Mouse (Mus musculus): Measurements from ENCODE around the gene Ccdc103. TPM values are rescaled to one million over a fixed set of nuclear protein-coding genes. Genes with fewer than 3 reads are reported as not detected.

Ccdc103 gene
- polyA plus RNA-seq, 1 experiment from 2014 or later, result 2.4 TPM

DNA sequence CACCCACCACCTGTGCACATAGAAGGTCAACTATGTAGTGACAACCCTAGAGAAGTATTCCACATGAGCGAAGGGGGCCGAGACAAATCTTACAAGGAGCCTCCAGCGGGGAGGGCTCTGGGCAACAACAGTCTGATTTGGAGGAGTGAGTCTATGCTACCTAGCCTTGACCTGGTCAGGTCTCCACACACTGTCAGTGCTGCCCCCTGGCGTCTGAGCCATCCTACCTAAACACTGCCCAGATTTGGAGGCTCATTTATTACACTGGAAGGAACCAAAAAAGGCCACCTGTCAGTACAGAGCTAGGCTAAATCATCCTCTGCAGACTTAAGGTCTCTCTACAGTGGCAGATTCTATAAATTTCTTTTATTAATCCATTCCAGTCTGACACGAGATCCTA, 29.1 kb upstream of the Ccdc103 start:
- H3K4me2 ChIP-seq (ENCODE audit: low read depth, low read length), result no peak overlapping the region
- ATAC-seq (ENCODE audit: low read depth), result no peak
- WGBS, result 79% methylated on average over 5 of the region's 5 CpGs

GRCm38 (mm10) chr11:102853760-102854159, 27.2 kb upstream of the Ccdc103 start:
- Histone ChIP-seq H3K4me2 (ENCODE audit: low read depth, low read length) (no peak overlapping the region), H3K27ac (ENCODE audit: low read depth, low read length) (no peak overlapping the region), H3K9me3 (ENCODE audit: control insufficient read depth, low read length) (no peaks in the 10 kb centered on the region), H3K4me1 (ENCODE audit: control insufficient read depth, insufficient read depth, low read length) (no peaks in the 10 kb centered on the region), H3K36me3 (ENCODE audit: control insufficient read depth, insufficient read depth, low read length) (peaks cover 48% of the 10 kb centered on the region), H3K9ac (replicated peaks; ENCODE audit: low read depth, low read length) (no peak overlapping the region), H3K4me3 (ENCODE audit: low read depth, low read length) (no peak overlapping the region), H3K27me3 (ENCODE audit: control insufficient read depth, insufficient read depth, low read length) (no peaks in the 10 kb centered on the region)
- ATAC-seq (ENCODE audit: low read depth), result no peak

More for the DNA sequence above, 29.1 kb upstream of the Ccdc103 start:
- peaks cover 56% of the 10 kb centered on the region for H3K36me3 ChIP-seq (ENCODE audit: control insufficient read depth, insufficient read depth, low read length)
- H3K9ac ChIP-seq (replicated peaks; ENCODE audit: low read depth, low read length), result no peak overlapping the region
- no peak overlapping the region for H3K4me3 ChIP-seq (ENCODE audit: low read depth, low read length)
- no peak overlapping the region for H3K27ac ChIP-seq (ENCODE audit: low read depth, low read length)
- H3K27me3 ChIP-seq (ENCODE audit: control insufficient read depth, insufficient read depth, low read length), result no peaks in the 10 kb centered on the region
- H3K4me1 ChIP-seq (ENCODE audit: control insufficient read depth, insufficient read depth, low read length), result no peaks in the 10 kb centered on the region
- no peaks in the 10 kb centered on the region for H3K9me3 ChIP-seq (ENCODE audit: control insufficient read depth, low read length)

- no peaks in the 10 kb centered on the region for H3K27me3 ChIP-seq (ENCODE audit: control insufficient read depth, insufficient read depth, low read length)
- 91% methylated on average over 6 of the region's 6 CpGs for WGBS
- no peak overlapping the region for H3K4me3 ChIP-seq (ENCODE audit: low read depth, low read length)
- no peak overlapping the region for H3K9ac ChIP-seq (replicated peaks; ENCODE audit: low read depth, low read length)
- no peak for ATAC-seq (ENCODE audit: low read depth)
- H3K4me2 ChIP-seq (ENCODE audit: low read depth, low read length), result no peak overlapping the region
- H3K36me3 ChIP-seq (ENCODE audit: control insufficient read depth, insufficient read depth, low read length), result peaks cover 40% of the 10 kb centered on the region
- no peak overlapping the region for H3K27ac ChIP-seq (ENCODE audit: low read depth, low read length)
- H3K4me1 ChIP-seq (ENCODE audit: control insufficient read depth, insufficient read depth, low read length), result no peaks in the 10 kb centered on the region
- H3K9me3 ChIP-seq (ENCODE audit: control insufficient read depth, low read length), result no peaks in the 10 kb centered on the region
These were observed 25.1 kb upstream of the Ccdc103 start for GRCm38 (mm10) chr11:102855941-102856340.

DNA sequence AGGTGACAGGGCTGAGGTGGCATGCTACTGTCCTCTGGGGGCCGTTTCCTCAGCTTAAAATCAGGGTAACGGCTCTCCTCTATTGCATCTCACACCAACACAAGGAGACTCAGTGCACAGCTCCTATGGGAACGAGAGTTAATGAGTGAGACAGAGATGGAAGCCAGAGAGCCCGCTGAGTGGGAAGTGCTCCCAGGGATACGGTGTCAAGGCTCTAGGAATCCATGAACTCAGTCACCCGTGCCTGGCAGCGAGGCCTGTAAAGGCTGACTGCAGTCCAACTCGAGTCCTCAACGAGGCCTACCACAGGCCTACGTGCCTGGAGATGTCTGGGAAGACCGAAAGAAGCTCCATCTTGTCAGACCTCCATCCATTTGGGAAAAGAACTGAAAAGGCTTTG, 22.1 kb upstream of the Ccdc103 start:
- no peak overlapping the region for H3K9ac ChIP-seq (replicated peaks; ENCODE audit: low read depth, low read length)
- H3K27me3 ChIP-seq (ENCODE audit: control insufficient read depth, insufficient read depth, low read length), result no peaks in the 10 kb centered on the region
- no peak overlapping the region for H3K27ac ChIP-seq (ENCODE audit: low read depth, low read length)
- no peak overlapping the region for H3K4me3 ChIP-seq (ENCODE audit: low read depth, low read length)
- WGBS, result 82% methylated on average over 11 of the region's 11 CpGs
- H3K36me3 ChIP-seq (ENCODE audit: control insufficient read depth, insufficient read depth, low read length), result peaks cover 45% of the 10 kb centered on the region
- no peak overlapping the region for H3K4me2 ChIP-seq (ENCODE audit: low read depth, low read length)
- H3K9me3 ChIP-seq (ENCODE audit: control insufficient read depth, low read length), result no peaks in the 10 kb centered on the region
- no peak for ATAC-seq (ENCODE audit: low read depth)
- H3K4me1 ChIP-seq (ENCODE audit: control insufficient read depth, insufficient read depth, low read length), result no peaks in the 10 kb centered on the region

DNA sequence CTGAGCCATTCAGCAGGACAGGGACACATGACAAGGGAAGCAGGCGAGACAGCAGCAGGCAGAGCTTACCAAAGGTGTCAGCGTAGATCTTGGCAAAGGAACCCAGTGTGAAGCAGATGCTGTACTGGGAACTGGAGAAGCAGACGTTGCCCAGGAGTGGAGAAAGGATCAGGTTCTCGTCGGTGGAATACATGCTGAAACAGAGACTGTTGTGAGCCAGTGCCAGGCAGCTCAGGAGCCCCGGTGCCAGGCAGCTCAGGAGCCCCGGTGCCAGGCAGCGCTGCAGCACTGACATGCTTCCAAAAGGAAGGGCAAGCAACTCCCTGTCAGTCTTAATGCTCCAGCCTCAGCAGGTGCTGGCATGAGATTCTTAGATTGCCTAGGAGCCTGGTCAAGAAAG, 21.1 kb upstream of the Ccdc103 start:
- no peak overlapping the region for H3K27ac ChIP-seq (ENCODE audit: low read depth, low read length)
- 94% methylated on average over 8 of the region's 8 CpGs for WGBS
- H3K4me3 ChIP-seq (ENCODE audit: low read depth, low read length), result no peak overlapping the region
- H3K9ac ChIP-seq (replicated peaks; ENCODE audit: low read depth, low read length), result no peak overlapping the region
- H3K27me3 ChIP-seq (ENCODE audit: control insufficient read depth, insufficient read depth, low read length), result no peaks in the 10 kb centered on the region
- ATAC-seq (ENCODE audit: low read depth), result no peak
- no peak overlapping the region for H3K4me2 ChIP-seq (ENCODE audit: low read depth, low read length)
- H3K9me3 ChIP-seq (ENCODE audit: control insufficient read depth, low read length), result no peaks in the 10 kb centered on the region
- peaks cover 47% of the 10 kb centered on the region for H3K36me3 ChIP-seq (ENCODE audit: control insufficient read depth, insufficient read depth, low read length)
- no peaks in the 10 kb centered on the region for H3K4me1 ChIP-seq (ENCODE audit: control insufficient read depth, insufficient read depth, low read length)

- Histone ChIP-seq H3K36me3 (ENCODE audit: control insufficient read depth, insufficient read depth, low read length) (peaks cover 50% of the 10 kb centered on the region), H3K4me2 (ENCODE audit: low read depth, low read length) (no peak overlapping the region), H3K9me3 (ENCODE audit: control insufficient read depth, low read length) (no peaks in the 10 kb centered on the region), H3K4me1 (ENCODE audit: control insufficient read depth, insufficient read depth, low read length) (no peaks in the 10 kb centered on the region), H3K27me3 (ENCODE audit: control insufficient read depth, insufficient read depth, low read length) (no peaks in the 10 kb centered on the region), H3K9ac (replicated peaks; ENCODE audit: low read depth, low read length) (no peak overlapping the region), H3K4me3 (ENCODE audit: low read depth, low read length) (no peak overlapping the region), H3K27ac (ENCODE audit: low read depth, low read length) (no peak overlapping the region)
- WGBS, result 45% methylated on average over 4 of the region's 4 CpGs
- no peak for ATAC-seq (ENCODE audit: low read depth)
These were observed 16.7 kb upstream of the Ccdc103 start for GRCm38 (mm10) chr11:102864272-102864671.

- no peak overlapping the region for H3K4me3 ChIP-seq (ENCODE audit: low read depth, low read length)
These were observed 6.1 kb upstream of the Ccdc103 start for GRCm38 (mm10) chr11:102874801-102875334.

GRCm38 (mm10) chr11:102879558-102879957, 1.4 kb upstream of the Ccdc103 start:
- 66% methylated on average over 2 of the region's 2 CpGs for WGBS
- Histone ChIP-seq H3K9me3 (ENCODE audit: control insufficient read depth, low read length) (no peaks in the 10 kb centered on the region), H3K36me3 (ENCODE audit: control insufficient read depth, insufficient read depth, low read length) (peaks cover 17% of the 10 kb centered on the region; the same call in 1 of the 2 replicates), H3K27me3 (ENCODE audit: control insufficient read depth, insufficient read depth, low read length) (no peaks in the 10 kb centered on the region), H3K4me2 (ENCODE audit: low read depth, low read length) (peak overlapping the region; percentile 75), H3K4me3 (ENCODE audit: low read depth, low read length) (no peak overlapping the region), H3K27ac (ENCODE audit: low read depth, low read length) (no peak overlapping the region), H3K9ac (replicated peaks; ENCODE audit: low read depth, low read length) (no peak overlapping the region), H3K4me1 (ENCODE audit: control insufficient read depth, insufficient read depth, low read length) (peaks cover 12% of the 10 kb centered on the region)
- ATAC-seq (ENCODE audit: low read depth), result no peak

More at GRCm38 (mm10) chr11:102874801-102875334, 6.1 kb upstream of the Ccdc103 start:
- H3K27ac ChIP-seq (ENCODE audit: low read depth, low read length), result no peak overlapping the region
- H3K9ac ChIP-seq (replicated peaks; ENCODE audit: low read depth, low read length), result no peak overlapping the region
- no peak overlapping the region for H3K4me2 ChIP-seq (ENCODE audit: low read depth, low read length)
- H3K9me3 ChIP-seq (ENCODE audit: control insufficient read depth, low read length), result no peaks in the 10 kb centered on the region
- WGBS, result 92% methylated on average over 7 of the region's 7 CpGs
- ATAC-seq (ENCODE audit: low read depth), result no peak
- no peaks in the 10 kb centered on the region for H3K27me3 ChIP-seq (ENCODE audit: control insufficient read depth, insufficient read depth, low read length)
- H3K36me3 ChIP-seq (ENCODE audit: control insufficient read depth, insufficient read depth, low read length), result peaks cover 26% of the 10 kb centered on the region
- peaks cover 5% of the 10 kb centered on the region for H3K4me1 ChIP-seq (ENCODE audit: control insufficient read depth, insufficient read depth, low read length)

DNA sequence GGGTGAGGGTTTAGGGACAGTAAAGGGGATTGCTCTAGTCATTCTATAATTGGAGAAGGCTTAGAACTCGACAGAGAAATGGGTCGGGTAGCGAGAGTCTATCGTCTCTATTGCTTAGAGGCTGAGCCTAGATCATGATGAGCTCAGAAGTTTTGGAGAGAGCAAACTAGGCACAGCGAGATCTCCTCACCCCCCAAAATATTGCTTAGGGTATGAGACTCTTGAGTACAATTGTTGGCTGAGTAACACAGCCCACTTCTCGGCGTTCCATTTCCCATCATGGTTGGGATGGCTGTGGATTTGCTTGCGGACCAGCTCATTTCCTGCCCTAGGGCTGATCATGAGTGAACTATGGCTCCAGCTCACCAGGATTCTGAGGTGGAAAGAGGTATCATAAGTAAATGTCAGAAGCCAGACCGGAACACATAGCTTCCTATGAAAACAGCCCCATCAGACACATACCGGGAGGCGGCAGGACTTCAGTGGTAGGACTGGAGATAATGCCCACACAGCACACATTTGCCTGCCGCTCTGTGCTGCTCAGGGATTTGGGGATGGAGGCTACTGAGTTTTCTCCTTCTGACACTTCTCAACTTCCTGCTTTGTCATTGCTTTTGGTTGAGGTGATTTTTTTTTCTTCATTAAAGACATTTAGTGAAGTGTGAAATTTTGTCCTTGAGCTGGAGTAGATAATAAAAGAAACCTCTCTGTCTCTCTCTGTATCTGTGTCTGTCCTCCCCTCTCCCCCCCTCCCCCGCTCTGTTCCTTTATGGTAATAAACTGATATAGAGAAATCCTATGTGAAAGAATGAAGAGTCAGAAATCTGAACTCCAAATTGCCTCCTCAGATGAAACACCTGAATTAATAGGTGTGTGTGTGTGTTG, 552 bp downstream of the Ccdc103 start:
- Histone ChIP-seq H3K9me3 (ENCODE audit: control insufficient read depth, low read length) (no peaks in the 10 kb centered on the region), H3K4me1 (ENCODE audit: control insufficient read depth, insufficient read depth, low read length) (peaks cover 12% of the 10 kb centered on the region), H3K4me2 (ENCODE audit: low read depth, low read length) (peak overlapping the region; percentile 75), H3K27ac (ENCODE audit: low read depth, low read length) (peak overlapping the region; percentile 86), H3K36me3 (ENCODE audit: control insufficient read depth, insufficient read depth, low read length) (peaks cover 6% of the 10 kb centered on the region; the same call in 1 of the 2 replicates), H3K27me3 (ENCODE audit: control insufficient read depth, insufficient read depth, low read length) (no peaks in the 10 kb centered on the region), H3K4me3 (ENCODE audit: low read depth, low read length) (peak overlapping the region; percentile 56), H3K9ac (replicated peaks; ENCODE audit: low read depth, low read length) (peak overlapping the region; percentile 72)
- WGBS, result 17% methylated on average over 13 of the region's 13 CpGs
- no peak; the same call in 1 of the 2 replicates for ATAC-seq (ENCODE audit: low read depth)

All from neural tube, embryonic 14.5 days (tissue).